Mouse (Mus musculus): ENCODE measurements around the gene Timp3. TPM values are rescaled to one million over a fixed set of nuclear protein-coding genes. Genes with fewer than 3 reads are reported as not detected.

Timp3 gene
- polyA plus RNA-seq, 1 experiment from 2014 or later: 81.4 TPM

GRCm38 (mm10) chr10:86389357-86389756 is 89.2 kb downstream of the Timp3 start:
- WGBS: 78% methylated on average over 3 of the region's 3 CpGs
- H3K9ac ChIP-seq: no peak overlapping the region
- H3K4me3 ChIP-seq (replicated peaks): no peak overlapping the region
- H3K9me3 ChIP-seq (replicated peaks): no peaks in the 10 kb centered on the region
- ATAC-seq (ENCODE audit: insufficient number of reproducible peaks, low FRiP score, low TSS enrichment, low read depth): no peak
- H3K36me3 ChIP-seq: no peaks in the 10 kb centered on the region
- no peak overlapping the region for H3K4me2 ChIP-seq (replicated peaks)
- no peak overlapping the region for H3K27ac ChIP-seq (replicated peaks)
- H3K4me1 ChIP-seq: peaks cover 17% of the 10 kb centered on the region; the same call in 1 of the 2 replicates
- H3K27me3 ChIP-seq: no peaks in the 10 kb centered on the region

- Histone ChIP-seq H3K27ac (replicated peaks) (no peak overlapping the region), H3K9me3 (replicated peaks) (no peaks in the 10 kb centered on the region), H3K9ac (no peak overlapping the region), H3K4me3 (replicated peaks) (no peak overlapping the region), H3K27me3 (no peaks in the 10 kb centered on the region), H3K36me3 (no peaks in the 10 kb centered on the region), H3K4me1 (peaks cover 17% of the 10 kb centered on the region; the same call in 1 of the 2 replicates), H3K4me2 (replicated peaks) (no peak overlapping the region)
- ATAC-seq (ENCODE audit: insufficient number of reproducible peaks, low FRiP score, low TSS enrichment, low read depth): no peak
- 37% methylated on average over 2 of the region's 2 CpGs for whole genome bisulfite sequencing
Measured at GRCm38 (mm10) chr10:86389913-86390312, 89.7 kb downstream of the Timp3 start.

GRCm38 (mm10) chr10:86392399-86392798 is 92.2 kb downstream of the Timp3 start:
- ATAC-seq (ENCODE audit: insufficient number of reproducible peaks, low FRiP score, low TSS enrichment, low read depth): no peak
- WGBS: 81% methylated on average over 3 of the region's 3 CpGs
- no peak overlapping the region for H3K4me2 ChIP-seq (replicated peaks)

GRCm38 (mm10) chr10:86397577-86398346 is 97.6 kb downstream of the Timp3 start:
- WGBS: 61% methylated on average over 4 of the region's 4 CpGs
- H3K4me1 ChIP-seq: no peaks in the 10 kb centered on the region

More at GRCm38 (mm10) chr10:86392399-86392798, 92.2 kb downstream of the Timp3 start:
- H3K27ac ChIP-seq (replicated peaks): no peak overlapping the region
- no peak overlapping the region for H3K9ac ChIP-seq
- H3K4me3 ChIP-seq (replicated peaks): no peak overlapping the region
- H3K4me1 ChIP-seq: peaks cover 8% of the 10 kb centered on the region; the same call in 1 of the 2 replicates
- H3K9me3 ChIP-seq (replicated peaks): no peaks in the 10 kb centered on the region
- H3K36me3 ChIP-seq: no peaks in the 10 kb centered on the region
- H3K27me3 ChIP-seq: no peaks in the 10 kb centered on the region

GRCm38 (mm10) chr10:86398347-86398720 is 98.2 kb downstream of the Timp3 start:
- ATAC-seq (ENCODE audit: insufficient number of reproducible peaks, low FRiP score, low TSS enrichment, low read depth): no peak
- no peak overlapping the region for H3K9ac ChIP-seq
- H3K4me2 ChIP-seq (replicated peaks): no peak overlapping the region
- H3K27ac ChIP-seq (replicated peaks): no peak overlapping the region
- H3K27me3 ChIP-seq: no peaks in the 10 kb centered on the region
- H3K9me3 ChIP-seq (replicated peaks): no peaks in the 10 kb centered on the region
- 60% methylated on average over 2 of the region's 2 CpGs for WGBS
- H3K4me1 ChIP-seq: no peaks in the 10 kb centered on the region
- H3K4me3 ChIP-seq (replicated peaks): no peak overlapping the region
- H3K36me3 ChIP-seq: no peaks in the 10 kb centered on the region

More at GRCm38 (mm10) chr10:86397577-86398346, 97.6 kb downstream of the Timp3 start:
- Histone ChIP-seq H3K4me3 (replicated peaks) (no peak overlapping the region), H3K9ac (no peak overlapping the region), H3K36me3 (no peaks in the 10 kb centered on the region), H3K27ac (replicated peaks) (no peak overlapping the region), H3K27me3 (no peaks in the 10 kb centered on the region), H3K4me2 (replicated peaks) (no peak overlapping the region), H3K9me3 (replicated peaks) (no peaks in the 10 kb centered on the region)
- ATAC-seq (ENCODE audit: insufficient number of reproducible peaks, low FRiP score, low TSS enrichment, low read depth): no peak

Other genes with a start within 250 kb of the Timp3 start
- gene Syn3, start 198.5 kb downstream of the Timp3 start, polyA plus RNA-seq (2015; fragmentation: Nextera tagmentation; extraction: Ambion mirVana): 2.1 and 2.6 TPM in 2 replicates